Comparison of ENCODE assay signal across 24 mouse cellular contexts in genomic region chr11:109886757-109887156, GRCm38 (mm10). TPM values are rescaled to one million over a fixed set of nuclear protein-coding genes. Genes with fewer than 3 reads are reported as not detected.
DNase-seq lines count a peak whose midpoint lies in the region; ATAC-seq lines count a peak whose summit lies in the region.
"Had no signal": no experiment of that assay in that cellular context is flagged by ENCODE, and none has a peak within 500 bp of the region (broad histone marks: within the 10 kb centered on the region; RNA-seq: fewer than 3 reads in every experiment).

No protein-coding gene starts in this region.

- DNase-seq in heart, adult 11 months = peak; percentile 84
- DNase-seq in heart, postnatal 14 days = no peak
- peak; percentile 52 for DNase-seq in ES-CJ7 (ENCODE audit: low read depth, low spot score)
- no peak for DNase-seq in lung, postnatal 4 days
- no peak for DNase-seq in left cerebral cortex, postnatal 25 days (ENCODE audit: low spot score in 2 of 2)
- DNase-seq: adrenal gland, adult 8-10 months; adrenal gland, postnatal 36 days; cerebellum, adult 11 months; cerebellum, adult 9-10 months; cerebellum, postnatal 25 days; gastrocnemius, postnatal 14 days; heart, adult 18-20 months; heart, postnatal 36 days had no signal

- H3K4me1 ChIP-seq in brown adipose tissue, adult 24 weeks (ENCODE audit: control insufficient read depth, insufficient read depth, insufficient read length, low read length) = no peaks in the 10 kb centered on the region
- H3K4me1 ChIP-seq: embryonic facial prominence, embryonic 12.5 days; forebrain, embryonic 15.5 days; heart, embryonic 12.5 days; hindbrain, embryonic 15.5 days had no signal

- 0 out of 2 replicates have a peak overlapping the region, but pooled peaks have one; percentile 10 for H3K27ac ChIP-seq in brown adipose tissue, adult 24 weeks (replicated peaks; ENCODE audit: low read depth, low read length)
- H3K27ac ChIP-seq: embryonic facial prominence, embryonic 12.5 days; forebrain, embryonic 15.5 days; hindbrain, embryonic 15.5 days had no signal

- intact Hi-C loops in heart, postnatal 14 days (cut with DNase I) = no loop called here
- intact Hi-C loops in left cerebral cortex, postnatal 25 days (cut with DNase I) = no loop called here

- H3K4me3 ChIP-seq in brown adipose tissue, adult 24 weeks (ENCODE audit: insufficient read depth, low read depth, low read length) = no peak overlapping the region
- H3K4me3 ChIP-seq: embryonic facial prominence, embryonic 12.5 days; forebrain, embryonic 15.5 days; heart, embryonic 12.5 days; hindbrain, embryonic 15.5 days had no signal

- peak; percentile 30; the same call in 1 of the 2 replicates for ATAC-seq in neutrophil, adult 5-6 weeks (ENCODE audit: extremely low read depth, insufficient number of reproducible peaks, low FRiP score, poor library complexity, severe bottlenecking)
- ATAC-seq: forebrain, embryonic 15.5 days; Patski had no signal

RNA-seq across cellular contexts. Expression of gene 1700012B07Rik, which starts 58.9 kb away (rescaled TPM):
- total RNA-seq in heart, postnatal 14 days (2021) = not detected
- not detected in 2 replicates for polyA plus RNA-seq in brown adipose tissue, adult 24 weeks (2012; ENCODE audit: insufficient read depth, insufficient read length, missing spikeins)
- 1.6 TPM in 1 of 2 replicates, not detected in the other for total RNA-seq in neutrophil, adult 5-6 weeks (2017)
- not detected for total RNA-seq in left cerebral cortex, postnatal 25 days (2021)
- total RNA-seq: adrenal gland, adult 8-10 months; adrenal gland, postnatal 36 days; gastrocnemius, postnatal 14 days; heart, adult 18-20 months; heart, postnatal 36 days had no signal
- polyA plus RNA-seq: cortical plate, adult 2 months; embryonic facial prominence, embryonic 12.5 days; forebrain, embryonic 11.5 days; forebrain, embryonic 15.5 days; heart, embryonic 12.5 days; heart, embryonic 16.5 days; hindbrain, embryonic 11.5 days; hindbrain, embryonic 15.5 days; Patski had no signal

Comparison
In these comparisons a context has a peak if more than half of its experiments do, and no peak if none do; other contexts are left out.
1. DNase-seq: peak in heart, adult 11 months (single experiment) and ES-CJ7 (single experiment); none in heart, postnatal 14 days (0 of 2), lung, postnatal 4 days (0 of 2) and left cerebral cortex, postnatal 25 days (0 of 2).